Mouse (Mus musculus) myocyte (in vitro differentiated cells): ENCODE measurements around the gene Pdcd4. TPM values are rescaled to one million over a fixed set of nuclear protein-coding genes. Genes with fewer than 3 reads are reported as not detected.

ENCODE experiments used
- H3K27me3 ChIP-seq: one replicate; pipeline ENCODE4 v1.6.1; 2011; ENCODE audit not compliant: control insufficient read depth, insufficient read depth, insufficient read length
- H3K36me3 ChIP-seq: one replicate; pipeline ENCODE4 v1.6.1; 2011; ENCODE audit not compliant: control insufficient read depth, insufficient read depth
- H3K4me2 ChIP-seq: one replicate; pipeline ENCODE4 v1.6.1; 2011; ENCODE audit warnings: low read depth, control low read depth
- H3K4me3 ChIP-seq: one replicate; pipeline ENCODE4 v1.5.1; 2011; ENCODE audit warnings: mild to moderate bottlenecking, control low read depth, moderate library complexity
- H3K79me2 ChIP-seq: one replicate; pipeline ENCODE4 v1.6.1; 2011; ENCODE audit not compliant: control insufficient read depth, insufficient read depth
- H3ac ChIP-seq: one replicate; pipeline ENCODE4 v1.6.1; 2011; ENCODE audit not compliant: control insufficient read depth, insufficient read length
- CEBPB ChIP-seq: IDR thresholded peaks from 2 replicates; pipeline ENCODE4 v1.6.1; 2011; ENCODE audit warnings: mild to moderate bottlenecking, moderate library complexity; ENCODE audit not compliant: poor library complexity, insufficient read depth, severe bottlenecking
- E2F4 ChIP-seq: IDR thresholded peaks from one replicate; pipeline ENCODE4 v1.6.1; 2011; ENCODE audit warnings: mild to moderate bottlenecking, control low read depth, moderate library complexity; ENCODE audit not compliant: insufficient read depth
- MAX ChIP-seq: IDR thresholded peaks from one replicate; pipeline ENCODE4 v1.6.1; 2011; ENCODE audit warnings: low read depth, mild to moderate bottlenecking, control low read depth
- MYOD1 ChIP-seq, 3 experiments: IDR thresholded peaks; one replicate each; pipeline ENCODE4 v1.6.1; 2011; ENCODE audit warnings: control low read depth in 2 of 3, low read depth in 2 of 3, mild to moderate bottlenecking in 2 of 3, moderate library complexity in 1 of 3; ENCODE audit not compliant: insufficient read length in 2 of 3, control insufficient read depth in 1 of 3
- MYOG ChIP-seq, 3 experiments: IDR thresholded peaks; one replicate each; pipeline ENCODE4 v1.6.1; 2011; ENCODE audit warnings: control low read depth in 2 of 3, low read depth in 2 of 3, mild to moderate bottlenecking in 2 of 3; ENCODE audit not compliant: insufficient read length in 2 of 3, control insufficient read depth in 1 of 3, insufficient read depth in 1 of 3
- POLR2A ChIP-seq: IDR thresholded peaks from one replicate; pipeline ENCODE4 v1.6.1; 2011; ENCODE audit warnings: low read depth, mild to moderate bottlenecking, control low read depth, moderate library complexity; ENCODE audit not compliant: insufficient read length
- POLR2AphosphoS2 ChIP-seq: IDR thresholded peaks from one replicate; pipeline ENCODE4 v1.6.1; 2011; ENCODE audit warnings: low read depth, control low read depth; ENCODE audit not compliant: insufficient read length
- REST ChIP-seq: IDR thresholded peaks from one replicate; pipeline ENCODE4 v1.6.1; 2011; ENCODE audit warnings: mild to moderate bottlenecking, control low read depth, moderate library complexity; ENCODE audit not compliant: insufficient read depth, insufficient read length
- SRF ChIP-seq: IDR thresholded peaks from one replicate; pipeline ENCODE4 v1.6.1; 2011; ENCODE audit warnings: low read depth; ENCODE audit not compliant: control insufficient read depth, insufficient read length
- TCF12 ChIP-seq: IDR thresholded peaks from one replicate; pipeline ENCODE4 v1.6.1; 2011; ENCODE audit warnings: mild to moderate bottlenecking, control low read depth; ENCODE audit not compliant: poor library complexity, insufficient read depth, severe bottlenecking
- TCF3 ChIP-seq: IDR thresholded peaks from one replicate; pipeline ENCODE4 v1.6.1; 2011; ENCODE audit warnings: low read depth, control low read depth; ENCODE audit not compliant: insufficient read length
- USF1 ChIP-seq: IDR thresholded peaks from one replicate; pipeline ENCODE4 v1.6.1; 2011; ENCODE audit warnings: low read depth, mild to moderate bottlenecking, control low read depth, moderate library complexity
- polyA plus RNA-seq: library from polyadenylated mRNA; unstranded; fragments of >200 nt; fragmentation: generic; extraction: Trizol; gene quantifications from one replicate; pipeline ENCODE4 v1.2.1, GENCODE M21; 2012; ENCODE audit warnings: missing spikeins

Gene Pdcd4
- polyA plus RNA-seq, 1 experiment = 8.4 TPM

DNA sequence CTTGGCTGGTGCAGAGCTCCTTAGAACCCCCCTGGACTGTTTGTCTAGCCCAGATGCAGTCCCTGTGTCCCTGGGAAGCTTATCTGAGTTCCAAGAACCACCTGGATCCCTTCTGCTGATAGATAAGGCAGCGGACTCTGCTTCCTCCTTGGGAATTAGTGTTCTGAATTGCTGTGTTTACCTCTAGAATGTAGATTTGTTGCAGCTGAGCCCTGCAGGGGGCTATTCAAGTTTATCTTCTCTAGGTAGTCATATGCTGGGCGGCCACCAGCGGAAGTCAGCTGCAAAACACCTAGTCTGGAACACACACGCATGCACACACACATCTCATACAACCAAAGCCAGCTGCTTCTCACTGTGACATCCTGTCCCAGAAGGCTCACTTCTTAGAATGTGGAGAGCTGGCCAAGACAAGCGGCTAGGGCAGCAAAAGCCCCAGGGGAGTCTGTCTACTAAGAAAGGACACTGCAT is 1.2 kb upstream of the Pdcd4 start:
- no peak for TF ChIP-seq SRF
- no peak for TF ChIP-seq POLR2A
- TF ChIP-seq USF1 = no peak
- peak in 1 of 3 experiments; percentile 9 for TF ChIP-seq MYOG (IDR thresholded peaks at IDR 0.05; ENCODE audit: control insufficient read depth in 1 of 3, insufficient read depth in 1 of 3, insufficient read length in 2 of 3, low read depth in 2 of 3)
- H3K4me2 ChIP-seq = no peak overlapping the region
- H3K4me3 ChIP-seq = no peak overlapping the region
- H3K27me3 ChIP-seq = no peaks in the 10 kb centered on the region
- H3K79me2 ChIP-seq = no peaks in the 10 kb centered on the region
- no peaks in the 10 kb centered on the region for H3K36me3 ChIP-seq
- no peak overlapping the region for H3ac ChIP-seq

DNA sequence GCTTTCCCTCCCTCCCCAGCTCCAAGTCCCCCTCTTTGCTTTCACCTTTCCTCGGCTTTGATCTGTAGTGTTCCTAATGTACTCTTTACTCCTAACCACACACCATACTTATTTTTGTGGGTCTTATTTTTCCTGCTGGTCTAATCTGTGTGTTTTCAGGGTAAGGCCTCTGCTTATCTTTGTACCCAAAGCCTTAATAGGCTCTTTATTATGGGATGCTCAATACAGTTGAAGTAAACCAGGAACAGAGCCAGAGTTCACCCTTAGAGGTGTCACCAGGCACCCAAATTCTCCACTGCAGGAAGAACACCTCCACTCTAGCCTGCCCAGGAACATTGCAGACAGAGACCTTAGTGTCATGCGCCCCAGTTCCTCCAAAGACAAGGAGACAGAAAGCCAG is 462 bp upstream of the Pdcd4 start:
- Histone ChIP-seq H3K4me2 (no peak overlapping the region), H3K36me3 (no peaks in the 10 kb centered on the region), H3K79me2 (no peaks in the 10 kb centered on the region), H3ac (no peak overlapping the region), H3K4me3 (no peak overlapping the region), H3K27me3 (no peaks in the 10 kb centered on the region)
- TF ChIP-seq MAX (no peak), TCF3 (no peak), MYOG (IDR thresholded peaks at IDR 0.05; ENCODE audit: control insufficient read depth in 1 of 3, insufficient read depth in 1 of 3, insufficient read length in 2 of 3, low read depth in 2 of 3) (no peak), SRF (no peak), USF1 (no peak), E2F4 (no peak), MYOD1 (IDR thresholded peaks at IDR 0.05; ENCODE audit: control insufficient read depth in 1 of 3, insufficient read length in 2 of 3, low read depth in 2 of 3) (no peak), POLR2AphosphoS2 (no peak), REST (no peak), POLR2A (no peak), CEBPB (no peak), TCF12 (no peak)

DNA sequence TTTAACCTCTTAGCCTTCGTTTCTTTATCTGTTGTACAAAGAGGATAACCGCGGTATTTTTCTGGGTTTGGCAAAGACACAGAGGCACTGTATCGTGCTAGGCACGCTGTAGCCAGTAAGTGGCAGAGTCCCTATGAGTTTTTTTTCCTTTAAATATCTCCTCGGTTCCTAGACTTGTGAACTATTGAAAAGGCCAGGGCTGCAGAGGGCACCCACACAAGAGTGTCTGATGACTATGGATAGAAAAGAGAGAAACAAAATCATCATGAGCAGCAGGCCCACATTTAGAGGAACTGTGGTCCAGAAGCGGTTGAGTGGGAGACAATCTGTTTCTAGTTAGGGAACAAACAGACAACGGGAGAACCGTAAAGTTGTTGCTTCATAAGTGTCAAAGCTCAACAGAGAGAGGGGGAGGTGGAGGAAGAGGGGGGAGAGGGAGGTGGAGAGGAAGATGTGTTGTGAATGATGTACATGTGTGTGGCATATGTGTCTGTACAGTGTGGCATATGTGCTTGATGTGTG is 868 bp downstream of the Pdcd4 start:
- no peak overlapping the region for H3K4me3 ChIP-seq
- H3K36me3 ChIP-seq = no peaks in the 10 kb centered on the region
- H3K4me2 ChIP-seq = peak overlapping the region; percentile 1
- H3K27me3 ChIP-seq = no peaks in the 10 kb centered on the region
- H3K79me2 ChIP-seq = no peaks in the 10 kb centered on the region
- H3ac ChIP-seq = no peak overlapping the region
- TF ChIP-seq USF1 (no peak), E2F4 (no peak), SRF (no peak), POLR2A (no peak), TCF12 (no peak), TCF3 (no peak), POLR2AphosphoS2 (no peak), REST (no peak), CEBPB (no peak), MYOG (IDR thresholded peaks at IDR 0.05; ENCODE audit: control insufficient read depth in 1 of 3, insufficient read depth in 1 of 3, insufficient read length in 2 of 3, low read depth in 2 of 3) (no peak), MAX (no peak), MYOD1 (IDR thresholded peaks at IDR 0.05; ENCODE audit: control insufficient read depth in 1 of 3, insufficient read length in 2 of 3, low read depth in 2 of 3) (no peak)

DNA sequence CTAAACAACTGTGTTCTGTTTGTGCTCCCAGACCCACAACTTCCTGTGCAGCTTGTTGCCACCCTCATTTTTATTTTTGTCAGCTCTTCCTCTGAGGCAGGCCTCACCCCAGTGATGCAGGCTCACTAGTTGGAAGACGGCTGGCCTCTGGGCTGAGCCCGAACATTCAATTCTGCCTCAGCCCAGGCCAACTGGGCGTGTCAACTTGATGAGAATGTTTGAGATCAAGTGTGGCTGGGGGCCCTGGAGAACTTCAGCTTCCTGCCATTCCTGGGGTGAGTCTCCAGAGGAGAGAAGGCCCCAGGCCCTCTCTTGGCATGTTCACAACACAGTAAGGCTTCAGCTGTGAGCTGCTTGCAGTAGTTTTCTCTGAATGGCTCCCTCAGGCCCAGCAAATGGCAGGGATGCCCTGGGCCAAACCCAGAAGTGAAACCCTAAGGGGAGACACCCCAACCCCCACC is 1.7 kb downstream of the Pdcd4 start:
- no peaks in the 10 kb centered on the region for H3K27me3 ChIP-seq
- H3K4me3 ChIP-seq = no peak overlapping the region
- no peaks in the 10 kb centered on the region for H3K79me2 ChIP-seq
- no peak overlapping the region for H3ac ChIP-seq
- H3K36me3 ChIP-seq = no peaks in the 10 kb centered on the region
- TF ChIP-seq E2F4 (no peak), TCF3 (no peak), MYOD1 (IDR thresholded peaks at IDR 0.05; ENCODE audit: control insufficient read depth in 1 of 3, insufficient read length in 2 of 3, low read depth in 2 of 3) (peak in 1 of 3 experiments; percentile 3)
- no peak overlapping the region for H3K4me2 ChIP-seq

DNA sequence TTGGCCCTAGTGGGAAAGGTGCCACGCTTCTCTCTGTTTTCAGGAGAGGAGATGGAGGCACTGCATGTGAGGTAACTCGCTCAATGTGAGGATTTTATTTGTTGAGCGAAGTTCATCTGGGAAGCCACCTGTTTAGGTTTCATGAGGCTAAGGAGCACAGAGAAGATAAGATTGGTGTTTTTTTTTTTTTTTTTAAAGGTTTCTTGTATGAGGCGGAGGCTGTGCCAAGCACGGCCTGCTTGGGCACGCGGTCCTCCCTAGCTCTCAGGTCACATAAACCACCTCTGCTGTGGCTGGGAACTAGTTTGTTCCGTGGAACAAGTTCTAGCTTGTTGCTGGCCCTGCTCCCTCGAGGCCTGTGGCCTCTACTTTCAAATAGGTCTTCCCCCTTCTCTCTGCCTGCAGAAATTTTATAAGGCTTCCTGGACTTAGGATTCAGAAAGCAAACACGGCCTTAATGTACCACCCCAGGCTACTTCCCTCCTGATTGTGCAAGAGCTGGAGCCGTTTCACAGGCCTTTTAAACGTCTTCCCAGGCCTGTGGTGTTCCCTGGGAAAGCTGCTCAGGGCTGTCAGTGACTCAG is 2.6 kb downstream of the Pdcd4 start:
- Histone ChIP-seq H3K27me3 (no peaks in the 10 kb centered on the region), H3K4me2 (no peak overlapping the region), H3K4me3 (no peak overlapping the region), H3ac (no peak overlapping the region), H3K36me3 (no peaks in the 10 kb centered on the region), H3K79me2 (no peaks in the 10 kb centered on the region)
- no peak for TF ChIP-seq POLR2A
- peak; percentile 77 for TF ChIP-seq CEBPB
